ENCODE assay signal across 21 mouse cellular contexts in genomic region chr13:38534016-38534415, GRCm38 (mm10). TPM values are rescaled to one million over a fixed set of nuclear protein-coding genes. Genes with fewer than 3 reads are reported as not detected.
DNase-seq lines count a peak whose midpoint lies in the region; ATAC-seq lines count a peak whose summit lies in the region.
"Had no signal": no experiment of that assay in that cellular context is flagged by ENCODE, and none has a peak within 500 bp of the region (broad histone marks: within the 10 kb centered on the region; RNA-seq: fewer than 3 reads in every experiment).

No protein-coding gene starts in this region.

- no peaks in the 10 kb centered on the region for H3K36me3 ChIP-seq in heart, embryonic 10.5 days
- no peaks in the 10 kb centered on the region for H3K36me3 ChIP-seq in heart, embryonic 11.5 days (ENCODE audit: control insufficient read depth, insufficient read depth, low read length)
- H3K36me3 ChIP-seq in embryonic facial prominence, embryonic 10.5 days (replicated peaks), result no peaks in the 10 kb centered on the region
- H3K36me3 ChIP-seq in midbrain, embryonic 13.5 days, result no peaks in the 10 kb centered on the region
- H3K36me3 ChIP-seq in kidney, embryonic 16.5 days (ENCODE audit: insufficient read depth, low read length), result no peaks in the 10 kb centered on the region
- H3K36me3 ChIP-seq: embryonic facial prominence, embryonic 15.5 days; hindbrain, embryonic 15.5 days; intestine, embryonic 15.5 days; limb, embryonic 13.5 days; liver, embryonic 12.5 days; lung, embryonic 15.5 days; midbrain, embryonic 10.5 days had no signal

- DNase-seq in heart, embryonic 10.5 days (ENCODE audit: low spot score), result peak; percentile 71
- peak; percentile 16 for DNase-seq in urinary bladder, adult 2 months (ENCODE audit: low spot score)
- DNase-seq in urinary bladder, postnatal 25 days (ENCODE audit: low spot score), result no peak
- DNase-seq in embryonic facial prominence, embryonic 10.5 days (ENCODE audit: low spot score), result peak; percentile 11
- DNase-seq: adrenal gland, adult 8-10 months; cerebellum, adult 18-20 months; cerebellum, postnatal 14 days; forebrain, postnatal 0 days; kidney, adult 9 months; thymus, adult 18-20 months; thymus, postnatal 4 days had no signal

- H3K9ac ChIP-seq in heart, embryonic 11.5 days (ENCODE audit: low read depth, low read length), result no peak overlapping the region
- no peak overlapping the region for H3K9ac ChIP-seq in midbrain, embryonic 13.5 days (replicated peaks)
- no peak overlapping the region for H3K9ac ChIP-seq in kidney, embryonic 16.5 days (replicated peaks; ENCODE audit: low read length)
- H3K9ac ChIP-seq: embryonic facial prominence, embryonic 15.5 days; forebrain, postnatal 0 days; hindbrain, embryonic 15.5 days; intestine, embryonic 15.5 days; limb, embryonic 13.5 days; liver, embryonic 12.5 days; lung, embryonic 15.5 days had no signal

- no peak overlapping the region for H3K4me3 ChIP-seq in heart, embryonic 10.5 days
- H3K4me3 ChIP-seq in heart, embryonic 11.5 days (ENCODE audit: low read depth, low read length), result no peak overlapping the region
- no peak overlapping the region for H3K4me3 ChIP-seq in embryonic facial prominence, embryonic 10.5 days
- H3K4me3 ChIP-seq in midbrain, embryonic 13.5 days (replicated peaks), result no peak overlapping the region
- no peak overlapping the region for H3K4me3 ChIP-seq in kidney, embryonic 16.5 days (ENCODE audit: low read length)
- H3K4me3 ChIP-seq: embryonic facial prominence, embryonic 15.5 days; hindbrain, embryonic 15.5 days; intestine, embryonic 15.5 days; limb, embryonic 13.5 days; liver, embryonic 12.5 days; lung, embryonic 15.5 days; midbrain, embryonic 10.5 days had no signal

- no peaks in the 10 kb centered on the region for H3K9me3 ChIP-seq in heart, embryonic 10.5 days
- no peaks in the 10 kb centered on the region for H3K9me3 ChIP-seq in heart, embryonic 11.5 days (replicated peaks; ENCODE audit: control insufficient read depth, low read length)
- H3K9me3 ChIP-seq in embryonic facial prominence, embryonic 10.5 days, result no peaks in the 10 kb centered on the region
- H3K9me3 ChIP-seq in midbrain, embryonic 13.5 days, result no peaks in the 10 kb centered on the region
- H3K9me3 ChIP-seq in kidney, embryonic 16.5 days (ENCODE audit: low read length), result no peaks in the 10 kb centered on the region
- H3K9me3 ChIP-seq: embryonic facial prominence, embryonic 15.5 days; hindbrain, embryonic 15.5 days; intestine, embryonic 15.5 days; limb, embryonic 13.5 days; liver, embryonic 12.5 days; lung, embryonic 15.5 days; midbrain, embryonic 10.5 days had no signal

- ATAC-seq in heart, embryonic 11.5 days (replicated peaks; ENCODE audit: insufficient number of reproducible peaks, low FRiP score, low TSS enrichment), result no peak
- no peak for ATAC-seq in midbrain, embryonic 13.5 days
- ATAC-seq in kidney, embryonic 16.5 days (ENCODE audit: low FRiP score, low TSS enrichment), result no peak
- ATAC-seq: forebrain, postnatal 0 days; intestine, embryonic 15.5 days; liver, embryonic 12.5 days had no signal

- no peaks in the 10 kb centered on the region; the same call in 1 of the 2 replicates for H3K27me3 ChIP-seq in heart, embryonic 10.5 days (ENCODE audit: insufficient read depth, poor library complexity, severe bottlenecking)
- H3K27me3 ChIP-seq in heart, embryonic 11.5 days (ENCODE audit: control insufficient read depth, insufficient read depth, low read length), result no peaks in the 10 kb centered on the region
- H3K27me3 ChIP-seq in embryonic facial prominence, embryonic 10.5 days (replicated peaks; ENCODE audit: low read depth, poor library complexity, severe bottlenecking), result peaks cover 4% of the 10 kb centered on the region; the same call in 1 of the 2 replicates
- H3K27me3 ChIP-seq in midbrain, embryonic 13.5 days, result 0 out of 2 replicates have a peak, but pooled peaks cover 3% of the 10 kb centered on the region
- H3K27me3 ChIP-seq in kidney, embryonic 16.5 days (ENCODE audit: insufficient read depth, low read length), result no peaks in the 10 kb centered on the region
- H3K27me3 ChIP-seq: embryonic facial prominence, embryonic 15.5 days; hindbrain, embryonic 15.5 days; intestine, embryonic 15.5 days; lung, embryonic 15.5 days had no signal

- H3K27ac ChIP-seq in heart, embryonic 10.5 days, result no peak overlapping the region
- H3K27ac ChIP-seq in heart, embryonic 11.5 days (ENCODE audit: low read depth, low read length), result no peak overlapping the region
- no peak overlapping the region for H3K27ac ChIP-seq in embryonic facial prominence, embryonic 10.5 days (replicated peaks)
- H3K27ac ChIP-seq in midbrain, embryonic 13.5 days, result no peak overlapping the region
- no peak overlapping the region for H3K27ac ChIP-seq in kidney, embryonic 16.5 days (ENCODE audit: low read length)
- H3K27ac ChIP-seq: embryonic facial prominence, embryonic 15.5 days; hindbrain, embryonic 15.5 days; intestine, embryonic 15.5 days; limb, embryonic 13.5 days; liver, embryonic 12.5 days; lung, embryonic 15.5 days; midbrain, embryonic 10.5 days had no signal

- peaks cover 12% of the 10 kb centered on the region; the same call in 1 of the 2 replicates for H3K4me1 ChIP-seq in heart, embryonic 10.5 days
- H3K4me1 ChIP-seq in heart, embryonic 11.5 days (ENCODE audit: control insufficient read depth, insufficient read depth, low read length), result no peaks in the 10 kb centered on the region; the same call in 1 of the 2 replicates
- peaks cover 8% of the 10 kb centered on the region for H3K4me1 ChIP-seq in embryonic facial prominence, embryonic 10.5 days
- H3K4me1 ChIP-seq in midbrain, embryonic 13.5 days (replicated peaks), result no peaks in the 10 kb centered on the region
- H3K4me1 ChIP-seq in kidney, embryonic 16.5 days (ENCODE audit: insufficient read depth, low read length), result peaks cover 2% of the 10 kb centered on the region; the same call in 1 of the 2 replicates
- H3K4me1 ChIP-seq: hindbrain, embryonic 15.5 days; intestine, embryonic 15.5 days; limb, embryonic 13.5 days; midbrain, embryonic 10.5 days had no signal

- no peak overlapping the region for H3K4me2 ChIP-seq in heart, embryonic 11.5 days
- no peak overlapping the region for H3K4me2 ChIP-seq in midbrain, embryonic 13.5 days (replicated peaks)
- H3K4me2 ChIP-seq in kidney, embryonic 16.5 days (replicated peaks; ENCODE audit: low read depth, low read length), result no peak overlapping the region
- H3K4me2 ChIP-seq: embryonic facial prominence, embryonic 15.5 days; hindbrain, embryonic 15.5 days; intestine, embryonic 15.5 days; limb, embryonic 13.5 days; liver, embryonic 12.5 days; lung, embryonic 15.5 days had no signal

- WGBS in heart, embryonic 10.5 days, result 15% methylated on average over 6 of the region's 6 CpGs
- WGBS in heart, embryonic 11.5 days (ENCODE audit: insufficient replicate concordance), result 13% methylated on average over 6 of the region's 6 CpGs
- WGBS in embryonic facial prominence, embryonic 10.5 days, result 36% methylated on average over 6 of the region's 6 CpGs
- 69% methylated on average over 6 of the region's 6 CpGs for WGBS in midbrain, embryonic 13.5 days
- 44% methylated on average over 6 of the region's 6 CpGs for WGBS in kidney, embryonic 16.5 days

RNA-seq across cellular contexts. Expression of gene Txndc5, which starts 5.4 kb away (rescaled TPM):
- 242 and 256 TPM in 2 replicates for polyA plus RNA-seq in heart, embryonic 10.5 days (2016; fragmentation: Nextera tagmentation; extraction: Ambion mirVana)
- polyA plus RNA-seq in heart, embryonic 11.5 days (2014; fragmentation: Nextera tagmentation; extraction: Ambion mirVana), result 205 and 250 TPM in 2 replicates
- 108 and 144 TPM in 2 replicates for polyA plus RNA-seq in urinary bladder, adult 2 months (2012; rRNA removed)
- polyA plus RNA-seq in embryonic facial prominence, embryonic 10.5 days (2016; fragmentation: Nextera tagmentation; extraction: Ambion mirVana), result 154 and 168 TPM in 2 replicates
- polyA plus RNA-seq in midbrain, embryonic 13.5 days (2015; fragmentation: Nextera tagmentation; extraction: Ambion mirVana), result 64.8 and 71.8 TPM in 2 replicates
- polyA plus RNA-seq in kidney, embryonic 16.5 days (2015; fragmentation: Nextera tagmentation; extraction: Ambion mirVana), result 301 and 313 TPM in 2 replicates
